Mouse (Mus musculus) heart, postnatal 36 days (tissue): ENCODE results near the gene Hip1. TPM values are rescaled to one million over a fixed set of nuclear protein-coding genes. Genes with fewer than 3 reads are reported as not detected.
"Not testable (repeated sequence)": the region's sequence is repeated elsewhere in the genome, so short reads cannot be mapped to it uniquely, and the experiment has no call there.

Experiments
- DNase-seq, 2 experiments: peaks; one replicate each; pipeline ENCODE4 v3.0.0; 2021 to 2022
- intact Hi-C: fragments of 180-260 bp; cut with DNase I; formaldehyde crosslinking; loops from one replicate; pipeline ENCODE4 v1.15.1; 2025
- total RNA-seq, 2 experiments: library from RNA; stranded (reverse); gene quantifications; 2 replicates each; pipeline ENCODE4 v1.2.3; 2021

Hip1 gene
- total RNA-seq, 2 experiments from 2014 or later: 32.6 to 38.6 TPM

- intact Hi-C loops: loop anchor here (5.0 kb wide), 1 partner anchor 34 kb away; no protein-coding TSS in a partner anchor
- no peak for DNase-seq
Measured at GRCm38 (mm10) chr5:135457961-135458360, 87.0 kb downstream of the Hip1 start.

- intact Hi-C loops: loop anchor here (5.0 kb wide), 1 partner anchor 36 kb away; no protein-coding TSS in a partner anchor
- DNase-seq: no peak
Measured at GRCm38 (mm10) chr5:135456515-135456914, 88.4 kb downstream of the Hip1 start.

GRCm38 (mm10) chr5:135454256-135454655, 90.7 kb downstream of the Hip1 start:
- intact Hi-C loops: no loop called here
- no peak for DNase-seq

- DNase-seq, intact Hi-C loops: not testable (repeated sequence)
Measured at GRCm38 (mm10) chr5:135451559-135451958, 93.4 kb downstream of the Hip1 start.

- intact Hi-C loops: no loop called here
- DNase-seq: no peak
Measured at GRCm38 (mm10) chr5:135451100-135451499, 93.8 kb downstream of the Hip1 start.

GRCm38 (mm10) chr5:135445755-135446154, 99.2 kb downstream of the Hip1 start:
- no peak for DNase-seq
- intact Hi-C loops: no loop called here

- no peak for DNase-seq
- intact Hi-C loops: no loop called here
Measured at GRCm38 (mm10) chr5:135442430-135442829, 102.5 kb downstream of the Hip1 start.

- DNase-seq: no peak
- intact Hi-C loops: no loop called here
Measured at GRCm38 (mm10) chr5:135435039-135435438, 109.9 kb downstream of the Hip1 start.

- intact Hi-C loops: no loop called here
- no peak for DNase-seq
Measured at GRCm38 (mm10) chr5:135433861-135434260, 111.1 kb downstream of the Hip1 start.

- intact Hi-C loops: no loop called here
- DNase-seq: no peak
Measured at GRCm38 (mm10) chr5:135431111-135431510, 113.8 kb downstream of the Hip1 start.

- intact Hi-C loops: loop anchor here (2.0 kb wide), 1 partner anchor 66 kb away; no protein-coding TSS in a partner anchor
- DNase-seq: peak in 1 of 2 experiments; percentile 21
Measured at GRCm38 (mm10) chr5:135428786-135429185, 116.1 kb downstream of the Hip1 start.

GRCm38 (mm10) chr5:135410266-135410665, 134.7 kb downstream of the Hip1 start:
- intact Hi-C loops: no loop called here
- DNase-seq: no peak

GRCm38 (mm10) chr5:135408114-135408513, 136.8 kb downstream of the Hip1 start:
- no peak for DNase-seq
- intact Hi-C loops: no loop called here

GRCm38 (mm10) chr5:135405437-135405836, 139.5 kb downstream of the Hip1 start:
- no peak for DNase-seq
- intact Hi-C loops: no loop called here

- intact Hi-C loops: loop anchor here (5.0 kb wide), 1 partner anchor 213 kb away; no protein-coding TSS in a partner anchor
- DNase-seq: no peak
Measured at GRCm38 (mm10) chr5:135404623-135405022, 140.3 kb downstream of the Hip1 start.

GRCm38 (mm10) chr5:135400244-135400643, 144.7 kb downstream of the Hip1 start:
- intact Hi-C loops: loop anchor here (1.0 to 5.0 kb wide), 2 partner anchors 94 to 217 kb away; no protein-coding TSS in a partner anchor
- peak; percentile 78 to 86 for DNase-seq

GRCm38 (mm10) chr5:135399382-135399781, 145.5 kb downstream of the Hip1 start:
- no peak for DNase-seq
- intact Hi-C loops: loop anchor here (5.0 kb wide), 1 partner anchor 363 kb away; no protein-coding TSS in a partner anchor

GRCm38 (mm10) chr5:135395826-135396225, 149.1 kb downstream of the Hip1 start:
- peak; percentile 22 to 30 for DNase-seq
- intact Hi-C loops: loop anchor here (1.0 to 5.0 kb wide), 3 partner anchors 95 to 366 kb away; no protein-coding TSS in a partner anchor

- intact Hi-C loops: loop anchor here (2.0 to 5.0 kb wide), 2 partner anchors 97 to 383 kb away; partner anchors contain the start of genes Mdh2 and Styxl1
- DNase-seq: peak; percentile 82 to 84
Measured at GRCm38 (mm10) chr5:135394004-135394823, 150.7 kb downstream of the Hip1 start, which contains the start of gene Pom121. Gene Pom121, minus strand, starts transcription at chr5:135394546.

- intact Hi-C loops: no loop called here
- no peak for DNase-seq
Measured at GRCm38 (mm10) chr5:135383771-135384170, 161.1 kb downstream of the Hip1 start.

- no peak for DNase-seq
- intact Hi-C loops: no loop called here
Measured at GRCm38 (mm10) chr5:135382746-135383145, 162.2 kb downstream of the Hip1 start.
